Mouse (Mus musculus) adrenal gland, postnatal 10 days (tissue): ENCODE results near the gene Prss16. TPM values are rescaled to one million over a fixed set of nuclear protein-coding genes. Genes with fewer than 3 reads are reported as not detected.

Experiments
- DNase-seq: peaks from one replicate; pipeline ENCODE4 v3.0.0; 2021; ENCODE audit warnings: mixed read lengths
- total RNA-seq, 2 experiments: library from RNA; stranded (reverse); gene quantifications; 2 replicates each; pipeline ENCODE4 v1.2.3; 2021

Prss16 gene
- total RNA-seq, 2 experiments from 2014 or later: not detected

DNA sequence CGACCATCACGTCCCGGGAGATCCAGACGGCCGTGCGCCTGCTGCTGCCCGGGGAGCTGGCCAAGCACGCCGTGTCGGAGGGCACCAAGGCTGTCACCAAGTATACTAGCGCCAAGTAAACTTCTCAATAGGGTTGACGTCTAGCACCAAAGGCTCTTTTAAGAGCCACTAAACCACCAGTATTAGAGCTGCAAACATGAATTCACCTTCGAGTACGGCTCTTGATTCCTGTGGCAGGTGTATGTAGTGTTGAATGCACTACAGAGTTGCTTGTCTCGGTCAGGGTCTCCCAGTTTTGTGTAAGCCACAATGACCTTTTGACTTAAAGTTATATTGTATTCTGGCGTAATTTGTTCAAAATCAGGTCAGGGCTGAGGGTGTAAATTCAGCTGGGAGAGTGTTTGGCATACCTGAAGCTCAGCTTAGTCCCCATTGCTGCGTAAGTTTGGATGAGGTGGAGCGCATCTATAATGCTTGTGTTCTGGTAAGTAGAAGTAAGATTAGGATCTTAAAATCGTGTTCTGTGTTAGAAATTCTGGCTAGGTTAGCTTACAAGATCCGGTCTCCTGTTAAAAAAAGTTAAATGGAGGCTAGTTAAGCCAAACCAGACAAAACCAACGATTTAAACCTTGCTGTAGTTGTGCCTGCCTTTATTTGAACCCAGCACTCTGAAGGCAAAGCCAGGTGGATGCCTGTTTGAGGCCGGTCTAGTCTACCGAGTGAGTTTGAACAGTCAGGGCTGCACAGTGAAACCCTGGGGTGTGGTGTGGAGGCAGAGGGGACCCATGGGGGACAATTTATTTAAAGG, 26.8 kb upstream of the Prss16 start:
- DNase-seq: no peak

GRCm38 (mm10) chr13:22035267-22036148, 26.0 kb upstream of the Prss16 start, which contains the start of the genes Hist1h2ah and Hist1h2bk:
Gene Hist1h2ah (minus strand): TSS chr13:22035568.
Gene Hist1h2bk (plus strand): TSS chr13:22035870.
- DNase-seq: peak; percentile 84

DNA sequence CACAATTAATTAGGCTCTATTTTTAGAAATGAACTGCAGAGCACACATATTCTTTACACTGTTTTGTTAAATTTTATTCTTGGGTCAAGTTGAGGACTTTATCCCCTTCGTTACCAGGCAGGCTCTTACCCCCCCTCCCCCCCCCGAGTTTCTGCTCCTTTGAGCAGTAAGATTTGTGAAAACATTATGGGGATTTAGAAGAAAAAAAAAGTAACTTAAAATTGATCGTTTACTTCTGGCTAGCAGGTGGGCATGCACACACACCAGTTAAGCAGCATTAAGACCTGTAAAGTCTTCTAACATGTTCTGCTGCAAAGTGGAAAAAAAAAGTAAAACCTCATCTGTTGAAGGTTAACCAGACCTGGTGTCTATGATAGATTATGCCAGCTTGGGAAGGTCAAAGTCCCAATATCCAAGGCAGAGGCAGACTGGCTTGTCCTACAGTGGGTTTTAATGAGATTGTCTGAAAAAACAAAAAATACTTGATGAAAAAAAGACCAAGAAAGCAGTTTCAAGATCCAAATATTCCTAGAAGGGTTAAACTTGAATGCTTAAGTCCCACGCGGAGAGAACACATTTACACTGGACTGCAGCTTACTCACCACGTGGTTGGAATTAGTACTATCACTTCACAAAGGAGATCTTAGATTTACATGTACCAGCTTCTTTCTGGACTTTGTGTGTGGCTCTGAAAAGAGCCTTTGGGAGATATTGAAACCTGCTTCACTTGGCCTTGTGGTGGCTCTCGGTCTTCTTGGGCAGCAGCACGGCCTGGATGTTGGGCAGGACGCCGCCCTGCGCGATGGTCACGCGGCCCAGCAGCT, 25.1 kb upstream of the Prss16 start:
- DNase-seq: no peak

GRCm38 (mm10) chr13:22033741-22034442, 24.4 kb upstream of the Prss16 start:
- no peak for DNase-seq

GRCm38 (mm10) chr13:22030493-22030892, 21.0 kb upstream of the Prss16 start:
- DNase-seq: no peak

DNA sequence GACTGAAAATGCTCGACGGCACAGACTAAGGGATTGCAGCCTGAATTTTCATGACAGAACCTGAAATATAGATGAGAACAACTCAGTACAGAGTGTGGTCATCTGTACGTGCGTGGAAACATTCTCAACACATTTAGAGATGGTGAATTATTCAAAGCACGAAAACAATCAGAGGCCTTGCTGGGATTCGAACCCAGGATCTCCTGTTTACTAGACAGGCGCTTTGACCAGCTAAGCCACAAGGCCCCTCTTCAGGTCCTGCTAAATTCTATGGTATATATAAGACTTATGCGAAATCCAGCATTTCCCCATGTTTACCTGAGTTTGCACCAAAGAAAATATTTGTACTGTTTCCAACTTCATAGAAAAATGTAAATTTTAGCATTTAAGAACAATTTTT, 20.4 kb upstream of the Prss16 start:
- no peak for DNase-seq

DNA sequence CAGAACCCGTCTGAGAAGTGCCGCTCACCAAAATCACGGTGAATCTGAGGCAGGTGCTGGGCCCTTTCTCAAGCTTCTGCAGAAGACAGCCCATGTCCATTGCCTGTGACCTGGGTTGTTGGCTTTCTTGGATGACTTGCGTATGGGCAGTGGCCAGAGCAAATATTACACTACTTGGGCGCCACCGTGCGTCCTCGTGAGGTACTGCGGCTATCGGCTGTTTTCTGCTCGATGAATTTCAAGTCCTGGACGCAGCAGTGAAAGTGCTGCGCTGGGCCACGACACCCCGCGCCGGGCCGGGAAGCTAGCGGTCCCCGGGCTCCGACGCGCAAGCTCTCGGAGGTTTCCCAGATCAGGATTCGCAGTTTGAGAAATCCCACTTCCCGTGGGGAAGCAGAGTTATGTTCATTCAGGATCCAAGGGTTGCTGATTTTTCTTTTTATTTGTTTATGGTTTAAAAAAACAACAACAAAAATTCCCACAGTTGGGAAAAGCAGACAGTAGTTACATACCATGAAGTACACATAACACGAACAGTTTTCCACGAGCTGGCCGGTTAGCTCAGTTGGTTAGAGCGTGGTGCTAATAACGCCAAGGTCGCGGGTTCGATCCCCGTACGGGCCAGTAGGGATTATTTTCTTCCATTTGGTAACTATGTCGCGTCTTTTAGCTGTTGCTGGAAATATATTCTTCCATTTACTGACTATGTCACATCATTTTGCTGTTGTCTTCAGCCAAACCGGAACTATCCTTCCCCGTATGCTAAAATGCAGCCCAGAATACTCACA, 19.3 kb upstream of the Prss16 start:
- DNase-seq: peak; percentile 97

GRCm38 (mm10) chr13:22026058-22027031, 16.8 kb upstream of the Prss16 start:
- peak; percentile 93 for DNase-seq

GRCm38 (mm10) chr13:22022241-22022640, 12.7 kb upstream of the Prss16 start:
- peak; percentile 86 for DNase-seq

- DNase-seq: no peak
Measured at GRCm38 (mm10) chr13:22021581-22021980, 12.0 kb upstream of the Prss16 start.

GRCm38 (mm10) chr13:22020901-22021339, 11.4 kb upstream of the Prss16 start:
- peak; percentile 82 for DNase-seq

GRCm38 (mm10) chr13:22019934-22020835, 10.6 kb upstream of the Prss16 start:
- no peak for DNase-seq

DNA sequence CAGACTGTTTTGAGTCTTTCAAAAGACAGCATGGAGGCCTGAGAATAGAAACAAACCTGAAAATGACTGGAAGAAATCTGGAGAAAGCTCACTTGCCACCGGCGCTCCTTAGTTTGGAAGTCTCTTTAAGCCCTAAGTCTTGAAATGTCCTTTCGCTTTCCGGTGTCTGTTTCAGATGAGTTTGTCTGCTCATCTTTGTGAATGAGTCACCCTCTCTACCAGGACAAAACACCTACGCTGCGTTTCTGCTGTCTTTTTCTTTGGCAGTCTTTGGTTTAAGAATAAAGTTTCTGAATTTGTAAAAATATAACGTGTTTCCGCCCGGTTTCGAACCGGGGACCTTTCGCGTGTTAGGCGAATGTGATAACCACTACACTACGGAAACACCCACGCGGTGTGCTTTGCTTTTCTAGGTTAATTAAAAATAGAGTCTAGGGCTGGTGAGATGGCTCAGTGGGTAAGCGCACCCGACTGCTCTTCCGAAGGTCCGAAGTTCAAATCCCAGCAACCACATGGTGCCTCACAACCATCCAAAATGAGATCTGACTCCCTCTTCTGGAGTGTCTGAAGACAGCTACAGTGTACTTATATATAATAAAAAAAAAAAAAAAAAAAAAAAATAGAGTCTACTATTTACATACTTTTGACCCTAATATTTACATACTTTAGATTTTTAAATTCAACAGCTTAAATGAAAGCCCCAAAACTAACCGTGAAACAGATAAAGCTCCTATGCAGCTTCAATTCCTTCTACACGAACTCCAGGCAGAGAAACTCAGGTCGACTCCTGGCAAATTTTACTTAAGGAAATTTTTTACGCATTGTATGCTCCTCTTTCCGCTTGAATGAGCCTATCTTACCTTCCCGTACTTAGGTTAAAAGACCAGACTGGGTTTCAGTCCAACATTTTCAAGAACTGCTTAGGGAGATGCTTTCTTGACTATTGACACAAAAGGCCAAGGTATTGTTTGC, 6.2 kb upstream of the Prss16 start:
- DNase-seq: peak; percentile 80

DNA sequence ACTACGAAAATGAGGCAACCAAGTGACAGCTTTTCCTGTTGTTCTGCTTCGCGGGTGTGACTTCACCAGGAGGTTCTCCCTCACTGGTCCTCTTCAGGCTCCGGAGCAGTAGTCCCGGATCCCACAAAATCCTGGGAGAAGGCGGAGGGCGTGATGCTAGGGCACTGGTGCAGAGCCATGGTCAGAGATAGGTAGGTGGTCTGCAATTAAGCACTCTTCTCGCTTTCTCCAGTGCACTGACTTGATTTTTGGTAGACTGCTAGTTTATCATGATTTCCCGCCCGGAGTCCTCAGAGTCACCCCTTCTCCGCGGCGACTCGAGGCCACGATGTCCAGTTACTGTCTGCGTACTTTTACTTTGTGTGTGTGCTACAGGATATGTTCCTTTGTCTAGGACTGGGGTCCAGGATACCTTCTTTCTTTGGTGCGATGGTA, 4.9 kb upstream of the Prss16 start:
- no peak for DNase-seq

- DNase-seq: no peak
Measured at GRCm38 (mm10) chr13:22013716-22014115, 4.2 kb upstream of the Prss16 start.

DNA sequence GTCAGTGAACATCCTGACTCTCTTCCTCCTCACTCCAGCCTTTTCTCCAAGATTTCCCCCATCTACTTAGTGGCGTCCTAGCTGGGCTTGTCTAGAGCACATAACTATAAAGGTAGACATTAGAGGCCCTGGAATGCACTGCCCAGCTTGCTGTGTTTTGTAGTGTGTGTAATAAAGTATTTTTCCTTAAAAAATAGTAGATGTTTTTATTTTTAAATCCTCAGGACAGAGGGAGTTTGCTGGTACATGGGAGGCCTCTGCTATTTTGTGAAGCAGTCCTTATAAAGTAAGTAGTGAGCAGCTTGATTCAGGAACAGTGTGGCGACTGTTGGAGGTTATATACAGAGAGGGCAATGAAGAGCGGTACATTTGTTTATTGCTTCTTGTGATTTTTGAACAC, 835 bp downstream of the Prss16 start:
- no peak for DNase-seq

DNA sequence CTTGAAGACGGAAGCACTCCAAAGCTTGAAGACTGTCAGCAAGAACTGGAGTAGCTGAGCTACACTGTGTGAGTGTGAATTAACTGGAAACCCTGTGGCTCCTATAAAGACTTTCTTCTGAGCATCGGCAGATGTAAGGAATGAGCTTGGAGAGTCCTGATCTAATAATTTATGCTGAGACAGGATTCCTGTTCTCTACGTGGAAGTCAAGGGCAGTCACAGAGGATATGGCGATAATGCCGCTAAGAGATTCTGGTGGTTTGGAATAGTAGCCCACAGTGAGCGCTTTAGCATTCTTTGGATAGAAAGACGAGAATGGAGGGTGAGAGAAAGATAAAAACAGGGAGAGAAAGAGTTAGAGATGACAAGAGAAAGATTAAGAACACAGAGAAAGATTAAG, 1.7 kb downstream of the Prss16 start:
- DNase-seq: no peak
